Mouse (Mus musculus) frontal cortex, postnatal 36 days (tissue): ENCODE results near the gene Omt2a.
"Not testable (repeated sequence)": the region's sequence is repeated elsewhere in the genome, so short reads cannot be mapped to it uniquely, and the experiment has no call there.

Experiments used
- DNase-seq, 2 experiments: peaks; one replicate each; pipeline ENCODE4 v3.0.0; 2022; ENCODE audit warnings: low spot score in 2 of 2

Omt2a gene

DNA sequence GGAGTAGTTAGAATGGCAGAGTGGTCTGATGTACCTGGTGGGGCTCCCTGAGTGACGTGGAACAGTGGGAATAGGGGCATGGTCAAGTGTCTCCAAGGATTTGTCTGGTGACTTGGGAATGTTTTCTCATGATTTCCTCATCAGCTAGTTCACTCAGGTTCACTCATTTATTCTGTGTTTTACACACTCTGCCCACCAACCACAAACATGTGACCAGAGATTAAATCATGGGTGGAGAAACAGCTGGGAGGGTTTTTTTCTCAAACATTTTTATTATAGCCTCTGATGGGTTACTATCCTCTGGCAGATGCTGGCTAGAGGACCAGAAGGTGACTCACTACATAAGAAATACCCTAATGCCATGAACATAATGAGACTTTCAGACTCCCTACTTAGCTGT, 16.4 kb downstream of the Omt2a start:
- DNase-seq: no peak

DNA sequence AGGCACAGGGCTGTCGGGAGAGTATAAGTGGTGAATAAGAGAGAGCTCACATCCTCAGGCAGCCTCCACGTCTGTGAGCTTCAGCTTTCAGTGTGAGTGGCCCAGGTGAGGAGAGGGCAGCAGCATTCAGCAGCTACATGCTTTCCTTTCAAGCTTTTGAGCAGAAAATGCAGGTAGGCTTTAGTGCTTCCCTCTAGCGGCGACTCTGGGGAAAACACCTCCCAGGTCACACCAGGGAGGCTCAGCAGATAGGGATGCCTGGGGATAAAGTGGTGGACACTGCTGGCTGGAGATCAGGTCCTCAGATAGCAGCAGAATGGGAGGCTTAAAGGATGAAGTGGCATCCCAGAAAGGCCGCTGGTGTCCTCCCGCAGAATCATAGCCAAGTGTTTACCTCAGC, 18.5 kb downstream of the Omt2a start:
- DNase-seq: peak; percentile 16 to 33

DNA sequence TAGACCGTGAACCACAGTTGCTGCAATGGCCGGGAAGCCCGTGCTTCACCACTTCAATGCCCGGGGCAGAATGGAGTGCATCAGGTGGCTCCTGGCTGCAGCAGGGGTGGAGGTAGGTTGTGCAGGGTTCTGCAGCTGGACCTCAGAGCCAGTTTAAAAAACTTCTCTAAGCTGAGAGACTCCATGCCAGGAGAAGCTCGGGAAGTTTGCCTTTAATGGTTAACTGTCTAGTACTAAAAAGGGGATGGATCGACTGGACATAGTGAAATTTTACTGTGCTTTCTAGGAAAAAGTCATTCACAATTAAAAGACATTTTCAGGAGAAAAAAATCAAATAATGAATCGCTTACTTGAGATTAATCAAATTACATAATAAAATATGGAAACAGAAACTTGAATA, 19.8 kb downstream of the Omt2a start:
- DNase-seq: not testable (repeated sequence)

DNA sequence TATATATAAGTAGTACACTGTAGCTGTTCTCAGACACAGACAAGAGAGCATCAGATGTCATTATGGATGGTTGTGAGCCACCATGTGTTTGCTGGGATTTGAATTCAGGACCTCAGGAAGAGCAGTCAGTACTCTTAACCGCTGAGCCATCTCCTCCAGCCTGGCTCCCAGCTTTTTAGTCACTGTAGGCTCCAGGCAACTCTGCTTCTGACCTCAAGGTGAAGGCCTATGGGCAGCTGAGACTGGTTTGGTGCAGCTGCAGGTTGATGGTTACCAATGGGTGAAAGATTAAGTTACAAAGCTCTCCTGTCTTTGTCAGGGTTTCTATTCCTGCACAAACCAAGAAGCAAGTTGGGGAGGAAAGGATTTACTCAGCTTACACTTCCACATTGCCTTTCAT, 20.9 kb downstream of the Omt2a start:
- DNase-seq: not testable (repeated sequence)

DNA sequence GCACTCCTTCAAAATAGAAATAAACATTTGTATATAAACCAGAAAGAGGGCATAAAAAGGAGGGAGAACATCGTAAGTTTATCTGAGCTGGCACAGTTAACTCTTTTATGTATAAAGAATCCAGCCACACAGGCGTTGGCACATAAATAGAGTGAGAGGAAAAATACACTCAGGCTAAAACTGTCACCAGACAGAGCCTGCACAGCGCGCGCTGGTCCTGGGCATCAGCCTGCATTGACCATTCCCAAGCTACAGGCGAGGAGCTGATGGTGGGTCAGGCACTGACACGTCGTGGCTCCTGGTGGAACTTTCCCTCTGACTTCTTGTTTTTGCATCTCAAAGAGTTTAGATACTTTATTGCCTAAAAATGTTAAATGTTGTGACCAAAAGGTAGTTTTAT, 22.1 kb downstream of the Omt2a start:
- DNase-seq: not testable (repeated sequence)

DNA sequence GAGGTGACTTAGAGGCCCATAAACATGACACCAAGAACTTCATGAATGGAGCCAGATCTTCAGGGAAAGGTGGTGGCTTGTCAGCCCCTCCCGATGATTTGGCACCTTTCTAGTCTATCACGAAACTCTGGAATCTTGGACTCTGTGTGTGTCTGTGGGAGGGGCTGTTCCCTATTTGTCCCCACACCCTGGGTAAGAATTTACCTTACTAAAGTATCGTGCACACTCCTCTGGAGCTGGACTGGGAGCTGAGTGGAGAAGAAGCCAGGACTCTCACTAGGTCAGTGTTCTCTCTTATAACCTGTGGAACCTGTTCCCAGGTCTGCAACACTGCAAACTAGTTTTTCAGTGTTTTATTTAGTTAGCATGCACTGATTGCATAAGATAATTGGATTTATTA, 24.9 kb downstream of the Omt2a start, which contains the start of gene Gm10639:
Gm10639 (plus strand) TSS at position 201 of the 400 bp plus-strand sequence.
- not testable (repeated sequence) for DNase-seq

DNA sequence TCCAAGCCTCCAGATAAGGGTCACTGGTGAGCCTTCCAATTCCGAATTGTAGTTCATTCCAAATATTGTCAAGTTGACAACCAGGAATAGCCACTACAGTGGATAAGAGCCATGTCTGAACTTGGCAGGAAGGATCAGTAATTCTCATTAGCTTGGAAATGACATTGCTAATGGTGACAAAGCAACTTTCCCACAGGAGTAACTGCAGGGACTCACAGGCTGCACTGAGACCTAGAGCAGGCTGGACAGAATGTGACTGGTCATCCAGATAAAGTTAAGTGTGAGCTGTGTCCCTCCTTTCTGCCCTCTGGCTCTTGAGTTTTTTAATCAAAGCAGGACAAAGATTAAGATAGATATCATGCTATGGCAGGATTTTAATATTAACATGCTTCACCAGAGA, 25.5 kb downstream of the Omt2a start:
- DNase-seq: not testable (repeated sequence)

DNA sequence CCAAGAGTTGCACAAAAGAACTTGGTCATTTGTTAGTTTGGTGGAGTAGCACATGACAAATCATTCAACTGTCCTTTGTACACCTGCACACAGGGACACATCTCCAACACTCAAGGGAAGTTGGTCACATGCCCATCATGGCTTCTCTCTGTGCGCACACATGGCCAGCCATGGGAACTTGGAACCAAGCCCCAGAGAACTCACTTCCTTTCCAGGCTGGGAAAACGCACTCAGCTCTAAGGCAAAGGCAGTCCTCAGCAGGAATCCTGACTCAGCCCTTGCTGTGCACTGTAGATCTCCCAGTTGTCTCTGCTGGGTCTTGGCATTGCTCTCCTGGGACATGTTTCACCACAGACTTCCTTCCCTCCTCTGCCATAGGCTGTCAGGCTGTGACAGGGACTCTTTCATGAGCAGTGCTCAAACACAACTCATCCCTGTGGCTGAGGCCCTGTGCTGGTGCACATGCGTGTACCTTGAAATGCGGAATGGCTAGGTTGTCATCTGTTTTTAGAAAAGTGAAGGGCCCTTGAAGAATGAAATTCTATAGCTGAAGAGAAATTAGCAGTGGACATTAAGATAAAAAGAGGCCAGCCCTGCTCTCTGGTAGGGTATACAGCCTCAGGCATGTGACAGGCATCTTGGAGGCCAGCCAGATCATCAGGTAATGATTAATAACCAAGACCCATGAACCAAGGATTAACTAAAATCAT, 32.4 kb downstream of the Omt2a start:
- DNase-seq: not testable (repeated sequence)

DNA sequence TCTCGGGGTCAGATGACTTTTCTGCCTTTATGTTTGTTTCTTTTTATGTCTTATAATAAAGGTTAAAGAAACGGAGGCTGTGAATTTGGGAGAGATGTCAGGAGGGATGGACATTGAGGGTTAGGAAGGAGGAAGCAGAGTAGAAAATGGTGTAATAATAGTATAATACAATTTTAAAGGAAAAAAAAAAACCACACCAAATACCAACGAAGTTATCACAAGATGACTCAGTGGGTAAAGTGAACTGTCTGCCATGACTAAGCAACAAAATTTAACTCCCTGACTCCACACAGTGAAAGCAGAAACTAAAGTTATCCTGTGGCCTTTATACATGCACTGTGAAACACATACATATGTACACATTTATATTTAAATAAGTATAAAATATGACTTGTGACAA, 43.7 kb downstream of the Omt2a start:
- not testable (repeated sequence) for DNase-seq
